Comparison of ENCODE assay signal across 39 mouse cellular contexts in genomic region chr4:94591765-94592381, GRCm38 (mm10). TPM values are rescaled to one million over a fixed set of nuclear protein-coding genes. Genes with fewer than 3 reads are reported as not detected.
DNase-seq lines count a peak whose midpoint lies in the region; ATAC-seq and TF ChIP-seq lines count a peak whose summit lies in the region.
"Had no signal": no experiment of that assay in that cellular context is flagged by ENCODE, and none has a peak within 500 bp of the region (broad histone marks: within the 10 kb centered on the region; RNA-seq: fewer than 3 reads in every experiment).

No protein-coding gene starts in this region.

- no peak overlapping the region for H3K4me2 ChIP-seq in liver, embryonic 12.5 days
- H3K4me2 ChIP-seq: embryonic facial prominence, embryonic 13.5 days; forebrain, embryonic 15.5 days; heart, embryonic 13.5 days; intestine, embryonic 15.5 days; liver, embryonic 13.5 days; lung, embryonic 15.5 days; midbrain, embryonic 11.5 days; neural tube, embryonic 13.5 days had no signal

- peak; percentile 37 for DNase-seq in liver, adult 2 months (ENCODE audit: extremely low read depth, low read depth, low spot score)
- no peak for DNase-seq in liver
- peak; percentile 11 for DNase-seq in R1 (ENCODE audit: low read depth, low spot score)
- no peak for DNase-seq in thymus, postnatal 4 days
- no peak for DNase-seq in embryo, embryonic 10 days (ENCODE audit: low spot score)
- DNase-seq: adrenal gland, postnatal 14 days; cerebellum, adult 11-12 months; cerebellum, adult 9-11 months; gastrocnemius, adult 2 months; heart, postnatal 10 days; kidney, adult 8-10 months; kidney, postnatal 14 days; liver, embryonic 13.5 days; lung, postnatal 4 days; right cerebral cortex, postnatal 4 days had no signal

- H3K27me3 ChIP-seq in liver, adult 2 months (ENCODE audit: control insufficient read depth, insufficient read depth, low read length) = no peaks in the 10 kb centered on the region
- no peaks in the 10 kb centered on the region for H3K27me3 ChIP-seq in liver, embryonic 12.5 days (replicated peaks)
- H3K27me3 ChIP-seq: embryonic facial prominence, embryonic 13.5 days; forebrain, embryonic 15.5 days; heart, embryonic 13.5 days; intestine, embryonic 15.5 days; liver, embryonic 13.5 days; lung, embryonic 15.5 days; neural tube, embryonic 13.5 days; Patski had no signal

- H3K79me2 ChIP-seq in liver, adult 2 months (ENCODE audit: control insufficient read depth, insufficient read depth, low read length) = peaks cover 31% of the 10 kb centered on the region; the same call in 1 of the 2 replicates

- no peak overlapping the region for H3K4me3 ChIP-seq in liver, adult 2 months (ENCODE audit: insufficient read depth, low read depth, low read length)
- no peak overlapping the region for H3K4me3 ChIP-seq in liver, embryonic 12.5 days
- H3K4me3 ChIP-seq: embryonic facial prominence, embryonic 13.5 days; forebrain, embryonic 10.5 days; forebrain, embryonic 15.5 days; gastrocnemius, adult 2 months; heart, embryonic 13.5 days; hindbrain, embryonic 10.5 days; intestine, embryonic 15.5 days; liver, embryonic 13.5 days; lung, embryonic 15.5 days; neural tube, embryonic 13.5 days had no signal

- H3K9me3 ChIP-seq in liver, embryonic 12.5 days (replicated peaks) = no peaks in the 10 kb centered on the region
- H3K9me3 ChIP-seq: embryonic facial prominence, embryonic 13.5 days; forebrain, embryonic 10.5 days; forebrain, embryonic 15.5 days; G1E; heart, embryonic 13.5 days; hindbrain, embryonic 10.5 days; intestine, embryonic 15.5 days; liver, embryonic 13.5 days; lung, embryonic 15.5 days; neural tube, embryonic 13.5 days had no signal

- WGBS in liver, adult 2 months = 54% methylated on average over 4 of the region's 4 CpGs
- WGBS in liver, embryonic 12.5 days (ENCODE audit: insufficient replicate concordance) = 43% methylated on average over 4 of the region's 4 CpGs

- TF ChIP-seq CTCF in liver, adult 2 months (IDR thresholded peaks at IDR 0.05; ENCODE audit: low read depth, low read length) = no peak

- TF ChIP-seq POLR2A in liver, adult 2 months (IDR thresholded peaks at IDR 0.05; ENCODE audit: extremely low read depth, insufficient read depth, low read length) = no peak

- no peak for ATAC-seq in liver, embryonic 12.5 days
- ATAC-seq in megakaryocyte-erythroid progenitor cell, adult 5-6 weeks (replicated peaks; ENCODE audit: low FRiP score, low TSS enrichment, poor library complexity, severe bottlenecking) = peak; percentile 76
- ATAC-seq: forebrain, embryonic 15.5 days; hindbrain, embryonic 16.5 days; intestine, embryonic 15.5 days; Patski had no signal

- H3K27ac ChIP-seq in liver, adult 2 months (replicated peaks; ENCODE audit: insufficient read depth, low read depth, low read length) = no peak overlapping the region
- H3K27ac ChIP-seq in liver, embryonic 12.5 days = no peak overlapping the region
- H3K27ac ChIP-seq: embryonic facial prominence, embryonic 13.5 days; forebrain, embryonic 10.5 days; forebrain, embryonic 15.5 days; gastrocnemius, adult 2 months; heart, embryonic 13.5 days; hindbrain, embryonic 10.5 days; intestine, embryonic 15.5 days; liver, embryonic 13.5 days; lung, embryonic 15.5 days; neural tube, embryonic 13.5 days; stomach, postnatal 0 days had no signal

- H3K4me1 ChIP-seq in liver, adult 2 months (ENCODE audit: control insufficient read depth, insufficient read depth, low read length) = peaks cover 10% of the 10 kb centered on the region
- peaks cover 23% of the 10 kb centered on the region for H3K4me1 ChIP-seq in liver, embryonic 12.5 days
- H3K4me1 ChIP-seq: embryonic facial prominence, embryonic 13.5 days; forebrain, embryonic 10.5 days; hindbrain, embryonic 10.5 days; intestine, embryonic 15.5 days had no signal

- H3K36me3 ChIP-seq in liver, adult 2 months (ENCODE audit: control insufficient read depth, insufficient read depth, low read length) = peaks cover 3% of the 10 kb centered on the region; the same call in 1 of the 2 replicates
- H3K36me3 ChIP-seq in liver, embryonic 12.5 days = peaks cover 11% of the 10 kb centered on the region
- H3K36me3 ChIP-seq: embryonic facial prominence, embryonic 13.5 days; forebrain, embryonic 15.5 days; heart, embryonic 13.5 days; intestine, embryonic 15.5 days; lung, embryonic 15.5 days; neural tube, embryonic 13.5 days had no signal

- H3K9ac ChIP-seq in liver, adult 2 months (ENCODE audit: low read depth, low read length) = no peak overlapping the region
- H3K9ac ChIP-seq in liver, embryonic 12.5 days = 0 out of 2 replicates have a peak overlapping the region, but pooled peaks have one; percentile 8
- H3K9ac ChIP-seq: embryonic facial prominence, embryonic 13.5 days; forebrain, embryonic 15.5 days; heart, embryonic 13.5 days; intestine, embryonic 15.5 days; liver, embryonic 13.5 days; lung, embryonic 15.5 days; neural tube, embryonic 13.5 days had no signal

RNA-seq across cellular contexts. Expression of gene Plaa, which starts 11.2 kb away (rescaled TPM):
- total RNA-seq in liver, adult 2 months (2014; rRNA removed) = 46.7 and 49.6 TPM in 2 replicates
- polyA plus RNA-seq in liver, adult 2 months (2012; rRNA removed) = 26.1 and 27.1 TPM in 2 replicates
- 58.9 and 59.7 TPM in 2 replicates for polyA plus RNA-seq in liver, embryonic 12.5 days (2016; fragmentation: Nextera tagmentation; extraction: Ambion mirVana)
- 53.9 and 74.0 TPM in 2 replicates for total RNA-seq in megakaryocyte-erythroid progenitor cell, adult 5-6 weeks (2014; fragmentation: Nextera tagmentation)
- 131 and 154 TPM in 2 replicates for total RNA-seq in megakaryocyte-erythroid progenitor cell, adult 5-6 weeks (2017)

RNA-seq across cellular contexts. Expression of gene Ift74, which starts 22.4 kb away (rescaled TPM):
- 2.5 and 3.6 TPM in 2 replicates for total RNA-seq in liver, adult 2 months (2014; rRNA removed)
- polyA plus RNA-seq in liver, adult 2 months (2012; rRNA removed) = 0.24 and 0.33 TPM in 2 replicates
- 6.1 and 6.9 TPM in 2 replicates for polyA plus RNA-seq in liver, embryonic 12.5 days (2016; fragmentation: Nextera tagmentation; extraction: Ambion mirVana)
- total RNA-seq in megakaryocyte-erythroid progenitor cell, adult 5-6 weeks (2014; fragmentation: Nextera tagmentation) = 6.9 and 8.2 TPM in 2 replicates
- total RNA-seq in megakaryocyte-erythroid progenitor cell, adult 5-6 weeks (2017) = 18.3 and 20.9 TPM in 2 replicates

RNA-seq across cellular contexts. Expression of gene Caap1, which starts 35.3 kb away (rescaled TPM):
- total RNA-seq in liver, adult 2 months (2014; rRNA removed) = 5.3 and 5.8 TPM in 2 replicates
- 1.4 and 1.8 TPM in 2 replicates for polyA plus RNA-seq in liver, adult 2 months (2012; rRNA removed)
- 18.2 and 18.8 TPM in 2 replicates for polyA plus RNA-seq in liver, embryonic 12.5 days (2016; fragmentation: Nextera tagmentation; extraction: Ambion mirVana)
- 15.3 and 23.8 TPM in 2 replicates for total RNA-seq in megakaryocyte-erythroid progenitor cell, adult 5-6 weeks (2014; fragmentation: Nextera tagmentation)
- 29.9 and 34.4 TPM in 2 replicates for total RNA-seq in megakaryocyte-erythroid progenitor cell, adult 5-6 weeks (2017)

RNA-seq across cellular contexts. Expression of gene Gm10306, which starts 35.5 kb away (rescaled TPM):
- not detected in 2 replicates for total RNA-seq in liver, adult 2 months (2014; rRNA removed)
- polyA plus RNA-seq in liver, adult 2 months (2012; rRNA removed) = not detected in 2 replicates
- 0.26 TPM in 1 of 2 replicates, not detected in the other for polyA plus RNA-seq in liver, embryonic 12.5 days (2016; fragmentation: Nextera tagmentation; extraction: Ambion mirVana)
- total RNA-seq in megakaryocyte-erythroid progenitor cell, adult 5-6 weeks (2014; fragmentation: Nextera tagmentation) = not detected in 2 replicates
- total RNA-seq in megakaryocyte-erythroid progenitor cell, adult 5-6 weeks (2017) = not detected in 2 replicates
- total RNA-seq: adrenal gland, postnatal 14 days; G1E; gastrocnemius, adult 2 months; gastrocnemius, postnatal 4 days; heart, adult 8-10 months; heart, postnatal 10 days; layer of hippocampus, adult 18-20 months; layer of hippocampus, postnatal 10 days; left cerebral cortex, adult 18-20 months; left cerebral cortex, postnatal 14 days had no signal
- polyA plus RNA-seq: embryonic facial prominence, embryonic 13.5 days; forebrain, embryonic 10.5 days; forebrain, embryonic 15.5 days; G1E; heart, embryonic 13.5 days; hindbrain, embryonic 10.5 days; hindbrain, embryonic 16.5 days; lung, embryonic 15.5 days; midbrain, embryonic 11.5 days; spleen, adult 2 months had no signal

RNA-seq across cellular contexts. Expression of gene Lrrc19, which starts 58.1 kb away (rescaled TPM):
- total RNA-seq in liver, adult 2 months (2014; rRNA removed) = 0.09 TPM in 1 of 2 replicates, not detected in the other
- polyA plus RNA-seq in liver, adult 2 months (2012; rRNA removed) = 0.07 TPM in 1 of 2 replicates, not detected in the other
- 0.05 and 0.15 TPM in 2 replicates for polyA plus RNA-seq in liver, embryonic 12.5 days (2016; fragmentation: Nextera tagmentation; extraction: Ambion mirVana)
- not detected in 2 replicates for total RNA-seq in megakaryocyte-erythroid progenitor cell, adult 5-6 weeks (2014; fragmentation: Nextera tagmentation)
- total RNA-seq in megakaryocyte-erythroid progenitor cell, adult 5-6 weeks (2017) = not detected in 2 replicates
- total RNA-seq: adrenal gland, postnatal 14 days; G1E; gastrocnemius, adult 2 months; gastrocnemius, postnatal 4 days; heart, adult 8-10 months; heart, postnatal 10 days; layer of hippocampus, adult 18-20 months; layer of hippocampus, postnatal 10 days; left cerebral cortex, adult 18-20 months; left cerebral cortex, postnatal 14 days had no signal
- polyA plus RNA-seq: frontal cortex, adult 2 months; G1E; spleen, adult 2 months; urinary bladder, adult 2 months had no signal

Comparison
In these comparisons a context has a peak if more than half of its experiments do, and no peak if none do; other contexts are left out.
1. DNase-seq: peak in liver, adult 2 months (single experiment) and R1 (single experiment); none in liver (single experiment), thymus, postnatal 4 days (single experiment) and embryo, embryonic 10 days (single experiment).